In genomic region chr5:33947035-33947434, GRCm38 (mm10) we compare ENCODE assay signal across 1 mouse cellular context. TPM values are rescaled to one million over a fixed set of nuclear protein-coding genes. Genes with fewer than 3 reads are reported as not detected.
"Had no signal": no experiment of that assay in that cellular context is flagged by ENCODE, and none has a peak within 500 bp of the region (broad histone marks: within the 10 kb centered on the region; RNA-seq: fewer than 3 reads in every experiment).

No protein-coding gene starts in this region.

RNA-seq across cellular contexts. Expression of gene Gm1673, which starts 36.2 kb away (rescaled TPM):
- total RNA-seq: megakaryocyte-erythroid progenitor cell, adult 5-6 weeks had no signal

RNA-seq across cellular contexts. Expression of gene Nat8l, which starts 48.7 kb away (rescaled TPM):
- total RNA-seq: megakaryocyte-erythroid progenitor cell, adult 5-6 weeks had no signal
